Mouse (Mus musculus): ENCODE measurements around the gene Cacna1d. TPM values are rescaled to one million over a fixed set of nuclear protein-coding genes. Genes with fewer than 3 reads are reported as not detected.

The Cacna1d gene
- polyA plus RNA-seq, 1 experiment from 2014 or later: 1.5 TPM

DNA sequence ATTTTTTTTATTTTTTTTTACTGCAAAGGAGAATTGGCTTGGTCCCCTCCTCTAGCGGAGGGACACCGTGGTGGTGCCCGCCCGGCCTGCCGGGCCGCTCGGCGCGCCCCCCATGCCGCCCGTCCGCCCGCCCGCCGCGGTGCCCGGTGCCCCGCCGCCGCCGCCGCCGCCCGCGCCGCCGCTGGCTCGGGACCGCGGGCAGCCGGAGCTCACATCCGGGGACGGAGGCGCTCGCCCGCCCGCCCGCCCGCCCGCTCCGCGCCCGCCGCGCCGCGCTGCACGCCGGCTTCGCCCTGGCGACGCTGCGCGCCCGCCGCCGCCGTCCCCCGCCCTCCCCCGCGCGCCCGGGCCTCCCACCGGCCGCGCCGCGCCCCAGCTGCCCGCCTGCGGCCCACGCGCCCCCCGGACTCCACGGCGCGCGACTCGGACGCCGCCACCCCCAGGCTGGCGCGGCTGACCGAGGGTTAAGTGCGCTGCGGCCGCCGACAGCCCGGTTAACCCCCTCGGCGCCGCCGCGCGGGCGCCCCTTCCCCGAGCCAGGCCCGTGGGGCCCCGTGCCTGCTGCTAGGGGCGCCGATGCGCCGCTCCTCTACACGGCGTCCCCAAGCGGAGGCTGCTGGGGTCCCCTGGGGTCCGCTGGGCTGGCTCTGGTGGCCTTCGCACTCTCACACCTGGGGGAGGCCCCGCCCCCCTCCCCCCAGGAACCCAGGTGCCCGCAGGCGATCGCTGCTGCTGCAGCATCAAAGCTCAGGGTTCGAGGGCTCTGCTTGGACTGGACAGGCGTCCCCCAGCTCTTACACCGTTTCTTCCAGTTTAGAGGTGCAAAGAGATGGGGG lies 137.7 kb downstream of the Cacna1d start:
- TF ChIP-seq CTCF (IDR thresholded peaks at IDR 0.05; ENCODE audit: low read depth): no peak
- no peaks in the 10 kb centered on the region for H3K36me3 ChIP-seq (ENCODE audit: control insufficient read depth, insufficient read depth)
- H3K4me3 ChIP-seq (ENCODE audit: low read depth, low read length): peak overlapping the region; percentile 64
- peak overlapping the region; percentile 89 for H3K4me2 ChIP-seq (replicated peaks; ENCODE audit: low read depth)
- WGBS: under 1% methylated on average over 78 of the region's 114 CpGs
- H3K27me3 ChIP-seq (replicated peaks; ENCODE audit: control insufficient read depth, insufficient read depth, low read length): peaks cover 28% of the 10 kb centered on the region
- no peaks in the 10 kb centered on the region for H3K4me1 ChIP-seq (replicated peaks; ENCODE audit: control insufficient read depth, insufficient read depth, low read length)
- no peak overlapping the region for H3K27ac ChIP-seq (ENCODE audit: low read depth, low read length)
- ATAC-seq: peak; percentile 28
- peak overlapping the region; percentile 60 for H3K9ac ChIP-seq (ENCODE audit: low read depth, low read length)
- no peaks in the 10 kb centered on the region for H3K9me3 ChIP-seq (ENCODE audit: control insufficient read depth)

DNA sequence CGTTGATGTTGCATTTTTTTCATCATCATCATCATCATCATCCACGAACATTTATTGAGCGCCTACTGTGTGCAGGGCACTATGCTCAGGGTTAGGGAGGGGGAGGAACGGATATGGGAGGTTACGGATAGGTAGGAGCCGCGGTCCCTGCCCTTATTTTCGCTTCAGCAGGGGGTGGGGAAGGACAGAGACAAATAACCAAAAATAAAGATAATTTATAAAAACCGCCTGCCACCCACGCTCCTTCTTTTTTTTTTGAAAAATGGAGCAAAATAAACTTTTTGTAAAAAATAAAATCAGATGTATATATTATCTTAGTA lies 138.3 kb downstream of the Cacna1d start:
- no peaks in the 10 kb centered on the region for H3K9me3 ChIP-seq (ENCODE audit: control insufficient read depth)
- no peaks in the 10 kb centered on the region for H3K36me3 ChIP-seq (ENCODE audit: control insufficient read depth, insufficient read depth)
- H3K9ac ChIP-seq (ENCODE audit: low read depth, low read length): 0 out of 2 replicates have a peak overlapping the region, but pooled peaks have one; percentile 60
- ATAC-seq: no peak
- 1% methylated on average over 10 of the region's 10 CpGs for WGBS
- peak overlapping the region; percentile 35 for H3K4me3 ChIP-seq (ENCODE audit: low read depth, low read length)
- no peaks in the 10 kb centered on the region for H3K4me1 ChIP-seq (replicated peaks; ENCODE audit: control insufficient read depth, insufficient read depth, low read length)
- peak overlapping the region; percentile 89 for H3K4me2 ChIP-seq (replicated peaks; ENCODE audit: low read depth)
- no peak overlapping the region for H3K27ac ChIP-seq (ENCODE audit: low read depth, low read length)
- H3K27me3 ChIP-seq (replicated peaks; ENCODE audit: control insufficient read depth, insufficient read depth, low read length): peaks cover 28% of the 10 kb centered on the region
- TF ChIP-seq CTCF (IDR thresholded peaks at IDR 0.05; ENCODE audit: low read depth): no peak

DNA sequence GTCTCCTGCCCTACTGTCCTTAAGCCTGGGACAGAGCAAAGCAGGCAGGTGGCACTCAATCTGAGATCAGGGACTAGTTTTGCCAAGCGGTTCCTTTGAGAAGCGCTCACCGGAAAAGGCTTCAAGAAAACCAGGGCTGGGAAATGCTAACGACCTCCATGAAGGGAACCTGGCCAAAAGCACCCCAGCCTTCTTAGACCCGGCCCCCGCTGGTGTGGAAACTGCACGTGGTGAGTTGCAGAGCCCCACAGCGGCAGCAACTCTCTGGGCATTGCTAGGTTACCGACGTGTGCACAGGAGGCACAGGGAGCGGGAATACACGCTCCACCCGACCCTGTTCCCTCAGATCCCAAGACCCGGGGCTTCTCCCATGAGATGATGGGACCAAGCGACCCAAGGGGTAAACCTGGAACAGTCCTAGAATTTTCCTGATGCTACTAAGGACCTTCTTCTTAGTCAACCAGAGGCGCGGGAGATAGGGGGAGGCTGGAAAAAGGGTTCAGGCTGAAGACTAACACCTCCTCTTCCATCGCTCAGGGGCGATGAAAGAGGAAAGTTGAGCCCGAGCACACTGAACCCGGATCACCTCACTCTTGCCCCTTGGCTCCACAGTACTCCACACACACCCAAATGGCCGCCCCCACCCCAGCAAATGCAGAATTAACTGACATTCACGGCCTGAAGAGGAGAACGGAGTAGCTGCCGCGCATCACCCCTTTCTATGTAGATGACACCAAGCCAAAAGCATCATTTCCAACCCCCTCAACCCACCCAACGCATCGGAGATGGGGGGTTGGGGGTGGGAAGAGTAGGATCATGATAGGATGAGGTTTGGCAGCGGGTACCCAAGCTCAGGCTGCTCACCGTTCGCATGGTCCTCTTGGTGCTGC lies 138.9 kb downstream of the Cacna1d start:
- H3K27me3 ChIP-seq (replicated peaks; ENCODE audit: control insufficient read depth, insufficient read depth, low read length): peaks cover 28% of the 10 kb centered on the region
- no peaks in the 10 kb centered on the region for H3K4me1 ChIP-seq (replicated peaks; ENCODE audit: control insufficient read depth, insufficient read depth, low read length)
- H3K4me2 ChIP-seq (replicated peaks; ENCODE audit: low read depth): peak overlapping the region; percentile 89
- H3K4me3 ChIP-seq (ENCODE audit: low read depth, low read length): peak overlapping the region; percentile 35
- no peak for ATAC-seq
- H3K27ac ChIP-seq (ENCODE audit: low read depth, low read length): no peak overlapping the region
- no peaks in the 10 kb centered on the region for H3K9me3 ChIP-seq (ENCODE audit: control insufficient read depth)
- no peaks in the 10 kb centered on the region for H3K36me3 ChIP-seq (ENCODE audit: control insufficient read depth, insufficient read depth)
- no peak for TF ChIP-seq CTCF (IDR thresholded peaks at IDR 0.05; ENCODE audit: low read depth)
- H3K9ac ChIP-seq (ENCODE audit: low read depth, low read length): 0 out of 2 replicates have a peak overlapping the region, but pooled peaks have one; percentile 60
- 6% methylated on average over 31 of the region's 31 CpGs for WGBS

DNA sequence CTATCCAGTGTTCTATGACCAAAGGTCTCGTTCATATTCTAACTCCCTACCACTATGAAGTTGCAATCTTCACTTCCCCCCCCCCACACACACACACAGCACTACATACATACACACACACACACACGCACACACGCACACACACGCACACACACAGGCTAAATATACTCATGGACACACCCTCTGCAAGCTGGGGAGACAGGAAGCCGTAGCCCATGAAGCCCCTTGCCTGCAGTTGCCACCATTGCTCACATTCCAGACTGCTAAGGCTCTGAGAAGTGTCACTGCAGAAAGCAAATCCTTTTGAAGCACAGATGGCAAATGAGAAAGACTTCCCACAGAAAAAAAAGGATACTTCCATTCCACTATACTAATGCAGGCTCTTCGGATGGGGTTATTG lies 141.0 kb downstream of the Cacna1d start:
- Histone ChIP-seq H3K4me1 (replicated peaks; ENCODE audit: control insufficient read depth, insufficient read depth, low read length) (no peaks in the 10 kb centered on the region), H3K4me2 (replicated peaks; ENCODE audit: low read depth) (no peak overlapping the region), H3K27ac (ENCODE audit: low read depth, low read length) (no peak overlapping the region), H3K36me3 (ENCODE audit: control insufficient read depth, insufficient read depth) (no peaks in the 10 kb centered on the region), H3K27me3 (replicated peaks; ENCODE audit: control insufficient read depth, insufficient read depth, low read length) (peaks cover 21% of the 10 kb centered on the region), H3K9ac (ENCODE audit: low read depth, low read length) (no peak overlapping the region), H3K9me3 (ENCODE audit: control insufficient read depth) (no peaks in the 10 kb centered on the region), H3K4me3 (ENCODE audit: low read depth, low read length) (no peak overlapping the region)
- no peak for TF ChIP-seq CTCF (IDR thresholded peaks at IDR 0.05; ENCODE audit: low read depth)
- 78% methylated on average over 6 of the region's 6 CpGs for WGBS
- ATAC-seq: no peak

DNA sequence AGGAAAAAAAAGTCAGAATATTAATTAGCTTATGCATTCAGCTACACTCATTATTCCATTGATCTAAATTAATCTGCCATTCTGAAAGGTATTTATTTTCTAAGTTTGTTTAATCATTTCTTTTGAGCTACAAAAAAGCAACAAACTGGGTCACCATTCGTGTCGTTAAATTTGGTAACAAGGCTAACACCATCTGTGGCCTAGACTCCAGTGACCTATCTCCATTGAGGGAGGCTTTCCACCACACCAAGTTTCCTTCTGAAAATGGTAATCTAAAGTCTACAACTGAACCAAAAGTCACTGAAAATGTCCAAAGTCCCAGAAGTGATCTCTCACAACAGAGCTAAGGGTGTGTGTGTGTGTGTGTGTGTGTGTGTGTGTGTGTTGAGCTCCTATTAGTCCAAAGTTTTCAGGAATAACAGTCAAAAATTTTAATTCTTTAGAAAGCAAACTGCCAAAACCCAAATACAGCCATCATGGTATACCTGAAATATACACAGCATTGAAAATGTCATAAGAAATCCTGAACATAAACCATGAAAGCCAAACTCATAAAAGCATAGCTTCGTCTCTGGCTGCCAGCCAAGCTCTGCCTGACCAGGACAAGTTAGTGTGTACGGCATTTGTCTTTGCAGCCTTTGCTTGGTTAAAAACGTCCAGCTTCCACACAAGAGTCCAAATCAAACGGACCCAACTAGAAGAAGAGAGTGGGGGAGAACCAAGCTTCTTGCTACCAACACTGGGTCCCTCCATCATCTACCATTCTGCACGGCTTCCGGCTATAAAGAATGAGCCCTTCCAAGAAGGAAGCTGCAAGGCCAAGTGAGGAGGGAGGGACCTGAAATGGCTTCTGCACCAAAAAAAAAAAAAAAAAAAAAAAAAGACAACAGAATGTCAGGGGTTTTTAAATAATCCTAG lies 146.0 kb downstream of the Cacna1d start:
- no peak overlapping the region for H3K9ac ChIP-seq (ENCODE audit: low read depth, low read length)
- H3K4me3 ChIP-seq (ENCODE audit: low read depth, low read length): no peak overlapping the region
- ATAC-seq: no peak
- H3K36me3 ChIP-seq (ENCODE audit: control insufficient read depth, insufficient read depth): no peaks in the 10 kb centered on the region
- H3K9me3 ChIP-seq (ENCODE audit: control insufficient read depth): no peaks in the 10 kb centered on the region
- H3K4me2 ChIP-seq (replicated peaks; ENCODE audit: low read depth): no peak overlapping the region
- TF ChIP-seq CTCF (IDR thresholded peaks at IDR 0.05; ENCODE audit: low read depth): no peak
- no peaks in the 10 kb centered on the region for H3K4me1 ChIP-seq (replicated peaks; ENCODE audit: control insufficient read depth, insufficient read depth, low read length)
- H3K27me3 ChIP-seq (replicated peaks; ENCODE audit: control insufficient read depth, insufficient read depth, low read length): no peaks in the 10 kb centered on the region
- 57% methylated on average over 8 of the region's 8 CpGs for WGBS
- H3K27ac ChIP-seq (ENCODE audit: low read depth, low read length): no peak overlapping the region

Data from intestine, postnatal 0 days (tissue).